Mouse (Mus musculus) CH12.LX (cell line): ENCODE data around the gene Tsc1. TPM values are rescaled to one million over a fixed set of nuclear protein-coding genes. Genes with fewer than 3 reads are reported as not detected.

Experiments used
- DNase-seq: peaks from one replicate; pipeline ENCODE4 v3.0.0-alpha.2; 2013; ENCODE audit errors: extremely low read depth
- H3K27ac ChIP-seq: 2 replicates; pipeline ENCODE4 v1.5.1; 2012; ENCODE audit warnings: low read depth, mild to moderate bottlenecking, control low read depth, moderate library complexity; ENCODE audit not compliant: insufficient read depth
- H3K27me3 ChIP-seq: replicated peaks from 2 replicates; pipeline ENCODE3; 2012; ENCODE audit warnings: inconsistent platforms
- H3K36me3 ChIP-seq, 2 experiments: replicated peaks in 1 of 2; 2 replicates each; pipeline versions ENCODE3 to v1.6.1; 2012; ENCODE audit warnings: inconsistent platforms in 1 of 2, low read length in 1 of 2, mild to moderate bottlenecking in 1 of 2, mixed read lengths in 1 of 2, moderate library complexity in 1 of 2; ENCODE audit not compliant: control insufficient read depth in 1 of 2, insufficient read depth in 1 of 2
- H3K4me1 ChIP-seq, 2 experiments: 2 replicates each; pipeline ENCODE4 v1.6.1; 2012; ENCODE audit warnings: inconsistent platforms in 1 of 2, moderate library complexity in 1 of 2; ENCODE audit not compliant: insufficient read depth in 2 of 2, control insufficient read depth in 1 of 2
- H3K4me2 ChIP-seq: 2 replicates; pipeline ENCODE4 v1.6.1; 2012; ENCODE audit warnings: low read depth, mild to moderate bottlenecking, control low read depth; ENCODE audit not compliant: poor library complexity, insufficient read depth, severe bottlenecking
- H3K4me3 ChIP-seq, 3 experiments: fragments of 150-350 bp in 1 of 3; sonication (generic) in 1 of 3; replicated peaks in 1 of 3; 2 replicates each; pipeline versions ENCODE3 to v1.5.1; 2011 to 2012; ENCODE audit warnings: low read depth in 2 of 3, low read length in 2 of 3, mild to moderate bottlenecking in 2 of 3, moderate library complexity in 2 of 3, control low read depth in 1 of 3, improper control_type of control experiment in 1 of 3, inconsistent platforms in 1 of 3, mixed read lengths in 1 of 3; ENCODE audit not compliant: poor library complexity in 1 of 3
- H3K79me2 ChIP-seq: replicated peaks from 2 replicates; pipeline ENCODE4 v1.6.1; 2012; ENCODE audit warnings: mild to moderate bottlenecking, moderate library complexity; ENCODE audit not compliant: control insufficient read depth, poor library complexity, insufficient read depth, severe bottlenecking; ENCODE audit errors: extremely low read depth
- H3K9ac ChIP-seq: 2 replicates; pipeline ENCODE4 v1.6.1; 2012; ENCODE audit warnings: low read depth, mild to moderate bottlenecking, control low read depth, moderate library complexity; ENCODE audit not compliant: insufficient read depth
- H3K9me3 ChIP-seq: replicated peaks from 2 replicates; pipeline ENCODE3; 2012; ENCODE audit warnings: low read length, inconsistent platforms, mixed read lengths
- E2F4 ChIP-seq: IDR thresholded peaks from 2 replicates; pipeline ENCODE4 v1.6.1; 2011; ENCODE audit warnings: low read depth, low read length, improper control_type of control experiment; ENCODE audit not compliant: insufficient replicate concordance
- EP300 ChIP-seq: IDR thresholded peaks from 2 replicates; pipeline ENCODE4 v1.6.1; 2011; ENCODE audit warnings: low read length, improper control_type of control experiment
- ETS1 ChIP-seq: conservative IDR thresholded peaks from 2 replicates; pipeline ENCODE4 v1.6.1; 2012; ENCODE audit warnings: low read depth, mild to moderate bottlenecking, inconsistent platforms, low read length, improper control_type of control experiment, moderate library complexity
- GABPA ChIP-seq: IDR thresholded peaks from 2 replicates; pipeline ENCODE4 v1.6.1; 2012; ENCODE audit warnings: low read depth, low read length, improper control_type of control experiment, inconsistent platforms; ENCODE audit not compliant: insufficient replicate concordance
- HCFC1 ChIP-seq: IDR thresholded peaks from 2 replicates; pipeline ENCODE4 v1.6.1; 2012; ENCODE audit warnings: low read depth, mild to moderate bottlenecking, inconsistent platforms, low read length, improper control_type of control experiment
- JUND ChIP-seq: conservative IDR thresholded peaks from 2 replicates; pipeline ENCODE4 v1.6.1; 2011; ENCODE audit warnings: low read depth, low read length, improper control_type of control experiment
- MAFK ChIP-seq: IDR thresholded peaks from 2 replicates; pipeline ENCODE4 v1.6.1; 2011; ENCODE audit warnings: low read length, improper control_type of control experiment; ENCODE audit not compliant: insufficient replicate concordance
- MAX ChIP-seq: IDR thresholded peaks from 2 replicates; pipeline ENCODE4 v1.6.1; 2011; ENCODE audit warnings: low read length, improper control_type of control experiment
- MEF2A ChIP-seq: IDR thresholded peaks from 2 replicates; pipeline ENCODE4 v1.6.1; 2014; ENCODE audit warnings: low read depth, mild to moderate bottlenecking, inconsistent platforms, low read length, improper control_type of control experiment, borderline replicate concordance
- MYC ChIP-seq: IDR thresholded peaks from 2 replicates; pipeline ENCODE4 v1.6.1; 2011; ENCODE audit warnings: low read depth, mild to moderate bottlenecking, improper control_type of control experiment, low read length
- NELFE ChIP-seq: IDR thresholded peaks from 2 replicates; pipeline ENCODE4 v1.6.1; 2011; ENCODE audit warnings: low read depth, low read length, improper control_type of control experiment
- NRF1 ChIP-seq: IDR thresholded peaks from 2 replicates; pipeline ENCODE4 v1.6.1; 2014; ENCODE audit warnings: low read depth, mild to moderate bottlenecking, inconsistent platforms, low read length, improper control_type of control experiment, moderate library complexity
- POLR2AphosphoS2 ChIP-seq: IDR thresholded peaks from 2 replicates; pipeline ENCODE4 v1.6.1; 2011; ENCODE audit warnings: low read depth, low read length, improper control_type of control experiment
- RCOR1 ChIP-seq: conservative IDR thresholded peaks from 2 replicates; pipeline ENCODE4 v1.6.1; 2012; ENCODE audit warnings: low read depth, mild to moderate bottlenecking, inconsistent platforms, low read length, improper control_type of control experiment
- SMC3 ChIP-seq: IDR thresholded peaks from 2 replicates; pipeline ENCODE4 v1.6.1; 2011; ENCODE audit warnings: low read depth, low read length, improper control_type of control experiment
- TCF12 ChIP-seq: IDR thresholded peaks from 2 replicates; pipeline ENCODE4 v1.6.1; 2014; ENCODE audit warnings: low read depth, mild to moderate bottlenecking, inconsistent platforms, low read length, improper control_type of control experiment
- UBTF ChIP-seq: IDR thresholded peaks from 2 replicates; pipeline ENCODE4 v1.6.1; 2012; ENCODE audit warnings: low read depth, mild to moderate bottlenecking, inconsistent platforms, low read length, improper control_type of control experiment, moderate library complexity
- ZC3H11A ChIP-seq: IDR thresholded peaks from 2 replicates; pipeline ENCODE4 v1.6.1; 2012; ENCODE audit warnings: low read depth, mild to moderate bottlenecking, inconsistent platforms, low read length, improper control_type of control experiment
- ZKSCAN1 ChIP-seq: IDR thresholded peaks from 2 replicates; pipeline ENCODE4 v1.6.1; 2012; ENCODE audit warnings: low read depth, inconsistent platforms, low read length, improper control_type of control experiment, borderline replicate concordance
- dilution Hi-C: fragments of 300-500 bp; cut with MboI; formaldehyde crosslinking; loops from 2 replicates; pipeline ENCODE4 v1.14.3; 2020; ENCODE audit warnings: low sequenced_read_pairs; ENCODE audit not compliant: extremely low pct_unique_long_range_greater_than_20kb, extremely low pct_ligation_motif_present
- in situ Hi-C: fragments of 300-500 bp; cut with MboI; formaldehyde crosslinking; loops from 3 replicates; pipeline ENCODE4 v1.14.3; 2019; ENCODE audit warnings: low sequenced_read_pairs, low pct_ligation_motif_present, low pct_unique_long_range_greater_than_20kb, mixed read lengths
- polyA plus RNA-seq: library from polyadenylated mRNA; unstranded; fragments of >175 nt; gene quantifications from 2 replicates; pipeline ENCODE4 v1.2.1, GENCODE M21; 2012; ENCODE audit warnings: low read depth; ENCODE audit not compliant: insufficient read length
- total RNA-seq, 2 experiments: library from RNA; depleted of rRNA; stranded (reverse); fragments of 300-350 nt in 1 of 2; fragments of >200 nt in 1 of 2; gene quantifications; 2 replicates each; pipeline ENCODE4 v1.2.3; 2012 to 2014

Tsc1 gene
- total and polyA plus RNA-seq, 3 experiments = 8.1 to 13.4 (median 9.5) TPM

DNA sequence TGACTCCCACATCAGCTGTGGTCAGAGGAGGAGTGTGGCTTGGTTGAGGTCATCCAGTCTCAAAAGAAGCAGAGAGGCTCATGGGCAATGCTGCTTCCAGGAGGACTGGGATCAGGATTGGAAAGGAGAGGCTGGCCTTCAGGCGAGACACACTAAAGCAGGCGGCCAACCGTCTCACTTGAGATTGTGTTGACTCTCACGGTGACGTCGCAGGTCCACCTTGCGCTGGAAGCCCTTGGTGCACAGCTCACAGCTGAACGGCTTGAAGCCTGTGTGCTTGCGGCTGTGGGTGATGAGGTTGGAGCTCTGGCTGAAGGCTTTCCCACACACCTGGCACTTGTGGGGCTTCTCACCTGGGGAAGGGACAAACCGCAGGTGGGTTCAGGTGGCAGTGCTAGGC, 31.2 kb upstream of the Tsc1 start:
- Histone ChIP-seq H3K36me3 (no peaks in the 10 kb centered on the region), H3K79me2 (no peaks in the 10 kb centered on the region), H3K9ac (no peak overlapping the region)
- TF ChIP-seq ZKSCAN1 = no peak
- TF ChIP-seq UBTF = no peak
- no peak for TF ChIP-seq ZC3H11A
- TF ChIP-seq HCFC1 = no peak
- no peak for TF ChIP-seq E2F4
- no peak for TF ChIP-seq TCF12
- no peak for TF ChIP-seq RCOR1
- TF ChIP-seq NELFE = no peak
- TF ChIP-seq MAX = no peak
- no peak for TF ChIP-seq ETS1
- TF ChIP-seq POLR2AphosphoS2 = no peak
- TF ChIP-seq SMC3 = no peak
- TF ChIP-seq NRF1 = no peak
- no peak for TF ChIP-seq MEF2A
- no peak for TF ChIP-seq MYC
- TF ChIP-seq MAFK = no peak
- TF ChIP-seq, all 38 proteins: peak for 0
- in situ Hi-C loops (no loop called here), dilution Hi-C loops (no loop called here)
- Histone ChIP-seq H3K9me3 (no peaks in the 10 kb centered on the region), H3K4me3 (no peak overlapping the region), H3K27ac (no peak overlapping the region), H3K4me2 (no peak overlapping the region), H3K27me3 (peaks cover 16% of the 10 kb centered on the region), H3K4me1 (peaks cover 0 to 11% of the 10 kb centered on the region in 2 experiments; a peak in 3 of 4 replicates)
- no peak for DNase-seq

DNA sequence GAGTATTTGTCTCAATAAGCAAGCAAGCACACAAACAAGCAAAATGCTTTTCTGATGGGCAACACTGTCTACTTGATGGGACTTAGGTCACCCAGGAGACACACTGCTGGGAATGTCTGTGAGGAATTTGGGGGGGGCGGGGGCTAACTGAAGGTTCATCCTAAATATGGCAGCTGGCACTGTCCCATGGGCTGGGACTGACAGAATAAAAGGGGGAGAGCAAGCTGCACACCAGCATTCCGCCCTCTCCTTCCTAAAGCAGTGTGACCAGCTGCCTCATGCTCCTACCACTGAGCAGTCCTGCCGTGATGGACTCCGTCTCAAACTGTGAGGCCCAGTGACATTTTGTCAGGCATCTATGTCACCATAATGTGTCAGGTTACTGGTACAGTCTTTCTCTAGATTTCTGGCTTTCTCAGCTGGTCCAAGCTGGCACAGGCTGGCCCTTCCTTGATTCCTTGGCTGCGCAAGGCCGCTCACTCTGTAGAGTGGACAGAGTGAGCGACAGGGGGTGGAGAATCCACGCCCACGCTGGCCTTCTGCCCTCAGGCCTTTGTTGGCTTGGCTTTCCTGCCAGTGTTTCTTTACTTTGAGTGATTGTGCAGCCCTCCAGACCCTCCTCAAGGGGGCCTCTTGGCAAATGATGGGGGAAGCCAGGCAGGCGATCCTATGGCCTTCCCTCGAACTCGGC, 30.2 kb upstream of the Tsc1 start:
- in situ Hi-C loops = no loop called here
- no peak overlapping the region for H3K9ac ChIP-seq
- H3K4me1 ChIP-seq = peaks cover 0 to 10% of the 10 kb centered on the region in 2 experiments; a peak in 3 of 4 replicates
- H3K79me2 ChIP-seq = no peaks in the 10 kb centered on the region
- H3K27ac ChIP-seq = no peak overlapping the region
- no peak overlapping the region for H3K4me3 ChIP-seq
- no peaks in the 10 kb centered on the region for H3K9me3 ChIP-seq
- peaks cover 24% of the 10 kb centered on the region for H3K27me3 ChIP-seq
- no peak for TF ChIP-seq MAX
- no peak for TF ChIP-seq EP300
- TF ChIP-seq RCOR1 = no peak
- TF ChIP-seq MEF2A = no peak
- TF ChIP-seq GABPA = no peak
- no peak for TF ChIP-seq JUND
- no peak for DNase-seq
- H3K4me2 ChIP-seq = no peak overlapping the region
- no peaks in the 10 kb centered on the region for H3K36me3 ChIP-seq
- dilution Hi-C loops = no loop called here
